Mouse (Mus musculus) MEL (cell line): Measurements from ENCODE around the gene Slain1. TPM values are rescaled to one million over a fixed set of nuclear protein-coding genes. Genes with fewer than 3 reads are reported as not detected.

Experiments used
- DNase-seq: peaks from one replicate; pipeline ENCODE4 v3.0.0; 2011; ENCODE audit warnings: low read depth, low spot score
- H3K27ac ChIP-seq: 2 replicates; pipeline ENCODE4 v1.5.1; 2012; ENCODE audit warnings: low read depth, mild to moderate bottlenecking, control low read depth, low read length, moderate library complexity; ENCODE audit not compliant: control insufficient read depth
- H3K27me3 ChIP-seq, 2 experiments: fragments of 150-350 bp in 1 of 2; sonication (generic) in 1 of 2; 2 replicates each; pipeline ENCODE4 v1.6.1; 2012; ENCODE audit warnings: low read length in 2 of 2, mild to moderate bottlenecking in 2 of 2, improper control_type of control experiment in 1 of 2, moderate library complexity in 1 of 2; ENCODE audit not compliant: insufficient read depth in 2 of 2, control insufficient read depth in 1 of 2
- H3K36me3 ChIP-seq, 2 experiments: 2 replicates each; pipeline ENCODE4 v1.6.1; 2012 to 2014; ENCODE audit warnings: low read length in 2 of 2, improper control_type of control experiment in 1 of 2, inconsistent platforms in 1 of 2, mild to moderate bottlenecking in 1 of 2; ENCODE audit not compliant: insufficient read depth in 2 of 2, control insufficient read depth in 1 of 2
- H3K4me1 ChIP-seq, 2 experiments: fragments of 150-350 bp in 1 of 2; sonication (generic) in 1 of 2; 2 replicates each; pipeline ENCODE4 v1.6.1; 2012; ENCODE audit warnings: low read length in 2 of 2, improper control_type of control experiment in 1 of 2, mild to moderate bottlenecking in 1 of 2; ENCODE audit not compliant: insufficient read depth in 2 of 2, control insufficient read depth in 1 of 2
- H3K4me3 ChIP-seq, 2 experiments: fragments of 150-350 bp in 1 of 2; sonication (generic) in 1 of 2; 2 replicates each; pipeline ENCODE4 v1.5.1; 2012; ENCODE audit warnings: low read depth in 2 of 2, low read length in 2 of 2, mild to moderate bottlenecking in 2 of 2, moderate library complexity in 2 of 2, control low read depth in 1 of 2, improper control_type of control experiment in 1 of 2; ENCODE audit not compliant: control insufficient read depth in 1 of 2, insufficient read depth in 1 of 2
- H3K79me2 ChIP-seq: 2 replicates; pipeline ENCODE4 v1.6.1; 2012; ENCODE audit warnings: mild to moderate bottlenecking, low read length, moderate library complexity; ENCODE audit not compliant: control insufficient read depth, poor library complexity, insufficient read depth
- H3K9ac ChIP-seq: 2 replicates; pipeline ENCODE4 v1.6.1; 2012; ENCODE audit warnings: low read depth, mild to moderate bottlenecking, control low read depth, low read length, moderate library complexity; ENCODE audit not compliant: control insufficient read depth, poor library complexity, severe bottlenecking
- H3K9me3 ChIP-seq: fragments of 150-350 bp; sonication (generic); replicated peaks from 2 replicates; pipeline ENCODE4 v1.6.1; 2012; ENCODE audit warnings: mild to moderate bottlenecking, low read length, improper control_type of control experiment, moderate library complexity; ENCODE audit not compliant: insufficient read depth
- BHLHE40 ChIP-seq: IDR thresholded peaks from 2 replicates; pipeline ENCODE4 v1.6.1; 2012; ENCODE audit warnings: low read depth, mild to moderate bottlenecking, inconsistent platforms, low read length, improper control_type of control experiment, borderline replicate concordance
- CHD1 ChIP-seq: IDR thresholded peaks from 2 replicates; pipeline ENCODE4 v1.6.1; 2012; ENCODE audit warnings: low read depth, mild to moderate bottlenecking, inconsistent platforms, low read length, improper control_type of control experiment
- CTCF ChIP-seq, 3 experiments: IDR thresholded peaks in 2 of 3; conservative IDR thresholded peaks in 1 of 3; 2 replicates each; pipeline ENCODE4 v1.5.1; 2011 to 2012; ENCODE audit warnings: low read length in 3 of 3, low read depth in 2 of 3, mild to moderate bottlenecking in 2 of 3, improper control_type of control experiment in 1 of 3, inconsistent platforms in 1 of 3, mixed read lengths in 1 of 3, moderate library complexity in 1 of 3; ENCODE audit not compliant: control insufficient read depth in 1 of 3, insufficient read depth in 1 of 3, poor library complexity in 1 of 3, severe bottlenecking in 1 of 3
- E2F4 ChIP-seq: IDR thresholded peaks from 2 replicates; pipeline ENCODE4 v1.6.1; 2011; ENCODE audit warnings: low read depth, low read length, improper control_type of control experiment, borderline replicate concordance
- EP300 ChIP-seq, 2 experiments: IDR thresholded peaks; 2 replicates each; pipeline ENCODE4 v1.6.1; 2011; ENCODE audit warnings: improper control_type of control experiment in 2 of 2, low read length in 2 of 2, low read depth in 1 of 2, mild to moderate bottlenecking in 1 of 2
- GATA1 ChIP-seq: IDR thresholded peaks from 2 replicates; pipeline ENCODE4 v1.6.1; 2011; ENCODE audit warnings: low read depth, low read length, improper control_type of control experiment
- JUND ChIP-seq: IDR thresholded peaks from 2 replicates; pipeline ENCODE4 v1.6.1; 2011; ENCODE audit warnings: low read depth, mild to moderate bottlenecking, improper control_type of control experiment, low read length
- KAT2A ChIP-seq: conservative IDR thresholded peaks from 2 replicates; pipeline ENCODE4 v1.6.1; 2012; ENCODE audit warnings: low read depth, low read length, improper control_type of control experiment, inconsistent platforms
- MAFK ChIP-seq: IDR thresholded peaks from 2 replicates; pipeline ENCODE4 v1.6.1; 2011; ENCODE audit warnings: low read depth, mild to moderate bottlenecking, low read length, improper control_type of control experiment, borderline replicate concordance
- MAX ChIP-seq: IDR thresholded peaks from 2 replicates; pipeline ENCODE4 v1.6.1; 2011; ENCODE audit warnings: low read length, improper control_type of control experiment
- MAZ ChIP-seq: IDR thresholded peaks from 2 replicates; pipeline ENCODE4 v1.6.1; 2012; ENCODE audit warnings: low read depth, mild to moderate bottlenecking, inconsistent platforms, low read length, improper control_type of control experiment
- MEF2A ChIP-seq: IDR thresholded peaks from 2 replicates; pipeline ENCODE4 v1.6.1; 2014; ENCODE audit warnings: low read depth, mild to moderate bottlenecking, inconsistent platforms, low read length, improper control_type of control experiment; ENCODE audit not compliant: poor library complexity, insufficient replicate concordance, severe bottlenecking; ENCODE audit errors: extremely low read depth
- MXI1 ChIP-seq: IDR thresholded peaks from 2 replicates; pipeline ENCODE4 v1.6.1; 2011; ENCODE audit warnings: mild to moderate bottlenecking, low read depth, low read length, improper control_type of control experiment
- MYB ChIP-seq: IDR thresholded peaks from 2 replicates; pipeline ENCODE4 v1.6.1; 2011; ENCODE audit warnings: mild to moderate bottlenecking, low read depth, low read length, improper control_type of control experiment
- NELFE ChIP-seq: IDR thresholded peaks from 2 replicates; pipeline ENCODE4 v1.6.1; 2011; ENCODE audit warnings: low read depth, low read length, improper control_type of control experiment
- NRF1 ChIP-seq: IDR thresholded peaks from 2 replicates; pipeline ENCODE4 v1.6.1; 2014; ENCODE audit warnings: low read depth, mild to moderate bottlenecking, inconsistent platforms, low read length, improper control_type of control experiment, moderate library complexity; ENCODE audit not compliant: poor library complexity, insufficient read depth, severe bottlenecking
- POLR2A ChIP-seq, 2 experiments: IDR thresholded peaks; 2 replicates each; pipeline ENCODE4 v1.6.1; 2011 to 2012; ENCODE audit warnings: low read length in 2 of 2, mild to moderate bottlenecking in 2 of 2, control low read depth in 1 of 2, improper control_type of control experiment in 1 of 2, low read depth in 1 of 2, moderate library complexity in 1 of 2; ENCODE audit not compliant: control insufficient read depth in 1 of 2, insufficient read depth in 1 of 2, poor library complexity in 1 of 2
- POLR2AphosphoS5 ChIP-seq: IDR thresholded peaks from 2 replicates; pipeline ENCODE4 v1.6.1; 2012; ENCODE audit warnings: low read depth, borderline replicate concordance, mild to moderate bottlenecking, inconsistent platforms, low read length, moderate library complexity, mixed read lengths
- RAD21 ChIP-seq: IDR thresholded peaks from 2 replicates; pipeline ENCODE4 v1.6.1; 2011; ENCODE audit warnings: mild to moderate bottlenecking, low read depth, low read length, improper control_type of control experiment
- SMC3 ChIP-seq: IDR thresholded peaks from 2 replicates; pipeline ENCODE4 v1.6.1; 2011; ENCODE audit warnings: low read depth, low read length, improper control_type of control experiment
- TAL1 ChIP-seq: IDR thresholded peaks from 2 replicates; pipeline ENCODE4 v1.6.1; 2012; ENCODE audit warnings: mild to moderate bottlenecking, inconsistent platforms, low read length, moderate library complexity, mixed read lengths
- UBTF ChIP-seq: IDR thresholded peaks from 2 replicates; pipeline ENCODE4 v1.6.1; 2012; ENCODE audit warnings: low read depth, mild to moderate bottlenecking, inconsistent platforms, low read length, improper control_type of control experiment, moderate library complexity, borderline replicate concordance; ENCODE audit not compliant: insufficient read depth
- USF1 ChIP-seq: IDR thresholded peaks from 2 replicates; pipeline ENCODE4 v1.6.1; 2014; ENCODE audit warnings: low read depth, mild to moderate bottlenecking, inconsistent platforms, low read length, improper control_type of control experiment, moderate library complexity
- USF2 ChIP-seq, 2 experiments: IDR thresholded peaks; 2 replicates each; pipeline ENCODE4 v1.6.1; 2011 to 2012; ENCODE audit warnings: improper control_type of control experiment in 2 of 2, low read length in 2 of 2, borderline replicate concordance in 1 of 2, inconsistent platforms in 1 of 2, low read depth in 1 of 2, mild to moderate bottlenecking in 1 of 2; ENCODE audit not compliant: insufficient read depth in 1 of 2
- ZMIZ1 ChIP-seq: IDR thresholded peaks from 2 replicates; pipeline ENCODE4 v1.6.1; 2012; ENCODE audit warnings: low read depth, mild to moderate bottlenecking, inconsistent platforms, low read length, improper control_type of control experiment, moderate library complexity
- ZNF384 ChIP-seq: IDR thresholded peaks from 2 replicates; pipeline ENCODE4 v1.6.1; 2012; ENCODE audit warnings: low read depth, mild to moderate bottlenecking, inconsistent platforms, low read length, improper control_type of control experiment
- polyA plus RNA-seq, 2 experiments: library from polyadenylated mRNA; stranded (reverse) in 1 of 2; unstranded in 1 of 2; fragments of >175 nt in 1 of 2; fragments of >200 nt in 1 of 2; gene quantifications; 2 replicates each; pipeline versions ENCODE4 v1.2.1 to v1.2.4; 2012; ENCODE audit warnings: low replicate concordance in 2 of 2, low read depth in 1 of 2; ENCODE audit not compliant: insufficient read length in 2 of 2, insufficient read depth in 1 of 2, missing spikeins in 1 of 2
- total RNA-seq: library from RNA; depleted of rRNA; stranded (reverse); fragments of 300-350 nt; gene quantifications from 2 replicates; pipeline ENCODE4 v1.2.3, GENCODE M21; 2012

The Slain1 gene
- total and polyA plus RNA-seq, 3 experiments, result not detected

DNA sequence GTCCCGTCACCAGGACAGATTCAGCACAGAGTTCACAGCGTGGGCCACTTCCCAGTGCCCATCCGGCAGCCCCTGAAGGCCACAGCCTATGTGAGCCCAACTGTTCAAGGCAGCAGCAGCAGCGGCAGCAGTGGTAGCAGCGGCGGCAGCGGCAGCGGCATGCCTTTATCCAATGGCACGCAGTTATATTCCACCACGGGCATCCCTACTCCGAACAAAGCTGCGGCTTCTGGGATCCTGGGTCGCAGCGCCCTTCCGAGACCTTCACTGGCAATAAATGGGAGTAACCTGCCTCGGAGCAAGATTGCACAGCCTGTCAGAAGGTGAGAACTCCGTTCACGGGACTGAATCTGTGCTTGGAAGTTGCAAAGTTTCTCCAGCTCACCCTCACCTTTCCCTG, 52.5 kb downstream of the Slain1 start:
- no peak for DNase-seq
- Histone ChIP-seq H3K4me1 (no peaks in the 10 kb centered on the region; a peak in 1 of 4 replicates), H3K9ac (no peak overlapping the region), H3K27ac (no peak overlapping the region), H3K36me3 (no peaks in the 10 kb centered on the region), H3K9me3 (no peaks in the 10 kb centered on the region), H3K27me3 (no peaks in the 10 kb centered on the region), H3K4me3 (no peak overlapping the region), H3K79me2 (no peaks in the 10 kb centered on the region)
- TF ChIP-seq MAX (no peak), BHLHE40 (no peak), SMC3 (no peak), POLR2AphosphoS5 (no peak), KAT2A (no peak), NELFE (no peak), USF2 (IDR thresholded peaks at IDR 0.05; ENCODE audit: borderline replicate concordance in 1 of 2, insufficient read depth in 1 of 2, low read depth in 1 of 2, low read length in 2 of 2) (no peak), GATA1 (no peak), MYB (no peak), MEF2A (no peak), CTCF (IDR thresholded peaks at IDR 0.05 in 2 of 3, conservative IDR thresholded peaks at IDR 0.05 in 1 of 3; ENCODE audit: control insufficient read depth in 1 of 3, insufficient read depth in 1 of 3, low read depth in 2 of 3, low read length in 3 of 3, poor library complexity in 1 of 3, severe bottlenecking in 1 of 3) (no peak), EP300 (IDR thresholded peaks at IDR 0.05; ENCODE audit: low read depth in 1 of 2, low read length in 2 of 2) (no peak), RAD21 (no peak), ZMIZ1 (no peak), USF1 (no peak), JUND (no peak), MAZ (no peak), TAL1 (no peak), MAFK (no peak)

DNA sequence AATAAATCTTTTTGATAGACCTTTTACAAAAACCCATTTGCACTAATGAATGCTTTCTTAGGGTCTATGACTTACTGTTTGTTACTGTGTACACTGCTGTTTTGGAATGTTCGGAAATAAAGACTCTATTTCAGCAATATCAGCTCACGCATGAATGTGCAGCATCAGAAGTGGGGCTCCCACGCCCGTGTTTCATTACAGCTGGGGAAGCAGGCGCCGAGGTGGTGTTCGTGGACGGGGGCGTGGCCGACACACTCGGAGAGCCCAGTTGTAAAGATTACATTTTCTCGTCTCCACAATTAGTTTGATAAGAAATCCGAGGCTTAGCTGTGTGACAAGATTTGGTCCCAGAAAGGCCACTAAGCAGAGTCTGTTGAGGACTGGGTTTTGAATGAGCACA, 54.7 kb downstream of the Slain1 start:
- H3K36me3 ChIP-seq, result no peaks in the 10 kb centered on the region
- TF ChIP-seq POLR2A (IDR thresholded peaks at IDR 0.05; ENCODE audit: control insufficient read depth in 1 of 2, insufficient read depth in 1 of 2, low read depth in 1 of 2, low read length in 2 of 2, poor library complexity in 1 of 2) (no peak), MAFK (no peak), NRF1 (no peak), E2F4 (no peak), CHD1 (no peak), MXI1 (no peak), ZNF384 (no peak), KAT2A (no peak), USF1 (no peak), UBTF (no peak)
- H3K9me3 ChIP-seq, result no peaks in the 10 kb centered on the region
- H3K4me1 ChIP-seq, result no peaks in the 10 kb centered on the region; a peak in 1 of 4 replicates
- H3K4me3 ChIP-seq, result no peak overlapping the region
- H3K79me2 ChIP-seq, result no peaks in the 10 kb centered on the region
- no peak overlapping the region for H3K27ac ChIP-seq
- DNase-seq, result no peak
- H3K27me3 ChIP-seq, result no peaks in the 10 kb centered on the region
- H3K9ac ChIP-seq, result no peak overlapping the region
